Mouse (Mus musculus): ENCODE data around the gene Olfr166.

DNA sequence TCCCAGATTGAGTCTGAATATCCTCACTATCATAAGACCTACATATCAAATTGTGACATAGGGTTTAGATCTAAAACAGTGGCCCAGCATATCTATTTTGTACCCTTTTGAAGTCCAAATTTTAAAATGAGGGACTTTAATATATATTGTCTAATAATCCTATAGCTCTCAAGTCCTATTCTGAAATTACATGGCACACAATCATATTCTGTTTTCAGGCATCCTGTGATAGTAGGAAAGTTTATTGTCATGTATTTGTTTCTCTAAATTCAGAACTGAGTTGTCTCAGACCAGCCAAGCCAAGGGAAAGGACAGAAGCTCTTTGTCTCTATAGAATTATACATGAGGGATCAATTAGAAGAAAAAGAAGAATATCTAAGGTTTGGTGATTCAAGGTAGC, at the start of gene Olfr166:
- no peak for TF ChIP-seq CTCF (IDR thresholded peaks at IDR 0.05; ENCODE audit: insufficient read depth, low read depth, low read length)
- no peak for TF ChIP-seq POLR2A (IDR thresholded peaks at IDR 0.05; ENCODE audit: insufficient read depth, low read depth, low read length)

All from olfactory bulb, adult 2 months (tissue).